In the genomic region with DNA sequence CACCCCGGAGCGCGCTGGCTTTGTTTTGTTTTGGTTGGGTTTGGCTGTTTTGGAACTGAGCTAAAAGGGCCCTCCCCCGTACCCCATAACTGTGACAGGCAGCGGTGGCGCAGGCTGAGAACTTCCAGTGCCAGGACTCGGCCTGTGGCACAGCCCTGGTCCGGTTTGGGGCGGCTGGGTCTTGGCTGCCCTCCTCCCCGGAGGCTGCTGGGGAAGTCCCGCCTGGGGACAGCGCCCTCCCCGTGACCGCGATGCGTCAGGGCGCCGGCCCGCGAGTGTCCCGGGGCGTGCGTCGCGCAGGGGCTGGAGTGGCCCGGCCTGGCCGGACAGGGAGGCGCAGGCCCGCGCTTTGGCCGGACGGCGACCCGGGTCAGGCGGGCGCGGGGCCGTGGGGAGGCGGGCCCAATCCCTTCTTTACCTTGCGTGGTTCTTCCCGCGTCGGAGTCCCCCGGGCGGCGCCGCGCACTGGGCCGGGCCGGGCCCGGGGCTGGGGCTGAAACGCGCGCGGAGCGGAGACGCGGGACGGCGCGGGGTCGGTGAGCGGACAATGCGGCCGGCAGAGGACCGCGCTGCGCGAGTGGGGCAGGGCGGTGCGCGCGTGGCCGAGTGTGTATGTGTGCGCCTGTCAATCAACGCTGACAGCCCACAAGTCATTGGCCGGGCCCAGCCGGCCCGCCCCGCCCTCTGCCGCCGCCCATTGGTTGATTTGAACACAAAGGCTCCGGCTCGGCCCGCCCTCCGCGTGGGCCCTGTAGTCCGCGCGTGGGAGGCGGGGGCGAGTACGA, we compare ENCODE assay signal across 8 mouse cellular contexts. TPM values are rescaled to one million over a fixed set of nuclear protein-coding genes. Genes with fewer than 3 reads are reported as not detected.
DNase-seq lines count a peak whose midpoint lies in the region; ATAC-seq lines count a peak whose summit lies in the region.

Sun2 (minus strand) TSS at position 616 of the 785 bp plus-strand sequence.

- no peaks in the 10 kb centered on the region for H3K9me3 ChIP-seq in hindbrain, embryonic 13.5 days

- H3K36me3 ChIP-seq in hindbrain, embryonic 13.5 days: peaks cover 30% of the 10 kb centered on the region

- H3K27me3 ChIP-seq in hindbrain, embryonic 13.5 days: no peaks in the 10 kb centered on the region

- H3K4me3 ChIP-seq in hindbrain, embryonic 13.5 days: peak within 1 kb of the TSS; percentile 98

- peak within 1 kb of the TSS; percentile 96 for H3K9ac ChIP-seq in hindbrain, embryonic 13.5 days

- peaks cover 38% of the 10 kb centered on the region for H3K4me1 ChIP-seq in hindbrain, embryonic 13.5 days (replicated peaks)

- peak; percentile 94 for ATAC-seq in hindbrain, embryonic 13.5 days (ENCODE audit: low FRiP score)

- H3K27ac ChIP-seq in hindbrain, embryonic 13.5 days: peak within 1 kb of the TSS; percentile 86

- peak; percentile 93 for DNase-seq in NIH3T3 (ENCODE audit: low read depth)
- DNase-seq in cerebellum, postnatal 10 days: peak; percentile 98
- peak; percentile 82 to 93 for DNase-seq in frontal cortex, postnatal 14 days (ENCODE audit: low spot score in 2 of 2)
- peak; percentile 90 to 91 for DNase-seq in layer of hippocampus, postnatal 36 days
- DNase-seq in lung, postnatal 36 days: peak; percentile 97
- peak; percentile 96 for DNase-seq in retina, postnatal 1 day
- DNase-seq in urinary bladder, adult 18-20 months (ENCODE audit: low spot score in 2 of 2): peak; percentile 83 to 85

- WGBS in hindbrain, embryonic 13.5 days: under 1% methylated on average over 70 of the region's 93 CpGs

- H3K4me2 ChIP-seq in hindbrain, embryonic 13.5 days: peak within 1 kb of the TSS; percentile 67

RNA-seq across cellular contexts. Expression of gene Sun2, which starts in this region (rescaled TPM):
- 9.8 and 10.2 TPM in 2 replicates for polyA plus RNA-seq in hindbrain, embryonic 13.5 days (2015; fragmentation: Nextera tagmentation; extraction: Ambion mirVana)
- 10 to 100 TPM; 25.3 to 31.9 TPM for total RNA-seq in layer of hippocampus, postnatal 36 days (2021)

Comparison
In these comparisons a context has a peak if more than half of its experiments do, and no peak if none do; other contexts are left out.
1. Peak in every context shown above with its lines: DNase-seq, ATAC-seq, H3K4me3 ChIP-seq and H3K27ac ChIP-seq.